Mouse (Mus musculus) intestine, embryonic 14.5 days (tissue): ENCODE measurements at regions not wholly inside any gene's neighbourhood (a gene's known extent, or its start where the extent isn't known, plus 50 kb on each side); places are given as distances from the start of the nearest gene placed in this dataset.
A peak's percentile ranks its signal among the peaks of the same experiment; 100 is the strongest.

ENCODE experiments used
- ATAC-seq: fragments of 200-750 bp; cut with Nextera tagmentation; replicated peaks from 2 replicates; pipeline ENCODE4 v1.8.0; 2017; ENCODE audit warnings: low read depth, moderate number of reproducible peaks, moderate TSS enrichment, moderate library complexity; ENCODE audit not compliant: low FRiP score, low TSS enrichment
- DNase-seq: peaks from one replicate; pipeline ENCODE4 v3.0.0-alpha.2; 2018; ENCODE audit warnings: low spot score
- H3K27ac ChIP-seq: fragments of 300-500 bp; sonication (generic); 2 replicates; pipeline ENCODE4 v1.5.1; 2014; ENCODE audit warnings: low read depth, mild to moderate bottlenecking, control low read depth
- H3K27me3 ChIP-seq: fragments of 300-500 bp; sonication (generic); replicated peaks from 2 replicates; pipeline ENCODE4 v1.6.1; 2014; ENCODE audit warnings: low read length, control low read depth; ENCODE audit not compliant: control insufficient read depth, insufficient read depth
- H3K36me3 ChIP-seq: fragments of 300-500 bp; sonication (generic); 2 replicates; pipeline ENCODE4 v1.6.1; 2014; ENCODE audit warnings: low read length, control low read depth; ENCODE audit not compliant: control insufficient read depth, insufficient read depth
- H3K4me1 ChIP-seq: fragments of 300-500 bp; sonication (generic); replicated peaks from 2 replicates; pipeline ENCODE4 v1.6.1; 2014; ENCODE audit warnings: low read length, control low read depth, mixed read lengths; ENCODE audit not compliant: control insufficient read depth, insufficient read depth
- H3K4me2 ChIP-seq: fragments of 300-500 bp; sonication (generic); 2 replicates; pipeline ENCODE4 v1.6.1; 2014; ENCODE audit warnings: low read length
- H3K4me3 ChIP-seq: fragments of 300-500 bp; sonication (generic); 2 replicates; pipeline ENCODE4 v1.5.1; 2014; ENCODE audit warnings: low read depth, low read length, control low read depth, mixed read lengths
- H3K9ac ChIP-seq: fragments of 300-500 bp; sonication (generic); 2 replicates; pipeline ENCODE4 v1.6.1; 2014; ENCODE audit warnings: mild to moderate bottlenecking, low read length
- H3K9me3 ChIP-seq: fragments of 300-500 bp; sonication (generic); 2 replicates; pipeline ENCODE4 v1.6.1; 2016; ENCODE audit warnings: low read length, control low read depth; ENCODE audit not compliant: control insufficient read depth
- WGBS: fragments of 180-500 bp; shearing (Covaris S2); extraction: QIAGEN DNeasy Blood & Tissue Kit; methylation state at CpG from one replicate; pipeline ENCODE4 v1.1.7; 2014; 5-methylcytosine and 5-hydroxymethylcytosine counted together

DNA sequence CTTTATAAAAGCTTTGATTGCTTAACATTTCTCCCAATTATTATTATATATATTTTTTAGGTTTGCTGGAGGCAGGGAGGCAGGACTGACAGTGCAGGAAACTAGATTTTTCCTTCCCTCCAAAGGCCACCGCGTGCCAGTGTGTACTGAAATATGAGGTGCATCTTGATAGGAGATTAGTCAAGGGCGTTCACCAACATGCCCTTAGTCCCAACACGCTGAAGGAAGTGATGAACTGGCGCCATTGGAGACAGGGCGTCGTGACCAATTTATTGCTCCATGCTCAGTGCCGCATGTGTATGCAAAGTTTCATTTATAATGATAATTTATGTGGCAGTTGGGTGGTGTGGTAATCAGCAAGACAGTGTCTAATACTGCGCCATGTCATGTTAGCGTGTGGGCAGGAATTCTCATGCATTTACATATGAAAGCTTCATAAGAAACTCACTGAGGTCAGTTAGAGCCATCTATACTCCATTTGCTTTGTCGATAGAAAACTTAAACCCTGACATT is 66.2 kb downstream of the Isl1 start:
- ATAC-seq (no peak), DNase-seq (no peak)
- Histone ChIP-seq H3K27ac (no peak overlapping the region), H3K4me2 (no peak overlapping the region), H3K4me1 (no peaks in the 10 kb centered on the region), H3K9ac (no peak overlapping the region), H3K4me3 (no peak overlapping the region), H3K27me3 (no peaks in the 10 kb centered on the region), H3K9me3 (no peaks in the 10 kb centered on the region), H3K36me3 (no peaks in the 10 kb centered on the region)
- 90% methylated on average over 11 of the region's 11 CpGs for WGBS

DNA sequence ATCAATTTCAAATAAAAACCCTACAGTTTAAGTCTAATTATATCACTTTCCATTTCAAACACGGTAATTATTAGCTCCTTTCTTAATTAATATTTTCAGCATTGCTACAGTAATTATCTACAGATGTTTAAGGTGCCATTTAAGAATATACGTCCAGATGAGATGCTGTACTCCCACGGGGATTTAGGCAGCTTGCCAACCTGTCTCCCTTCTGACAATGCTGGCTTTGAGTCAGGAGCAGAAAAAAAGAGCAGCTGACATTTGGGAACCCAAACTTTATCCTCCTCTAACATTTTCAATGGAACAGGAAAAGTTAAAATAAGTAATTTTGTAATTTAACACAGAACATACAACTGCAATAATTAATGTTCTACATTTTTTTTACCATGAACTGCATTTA is 94.4 kb downstream of the Isl1 start:
- no peaks in the 10 kb centered on the region for H3K36me3 ChIP-seq
- WGBS, result 47% methylated on average over 3 of the region's 3 CpGs
- DNase-seq (no peak), ATAC-seq (no peak)
- no peaks in the 10 kb centered on the region for H3K4me1 ChIP-seq
- H3K9ac ChIP-seq, result no peak overlapping the region
- H3K4me2 ChIP-seq, result no peak overlapping the region
- H3K9me3 ChIP-seq, result no peaks in the 10 kb centered on the region
- H3K27me3 ChIP-seq, result no peaks in the 10 kb centered on the region
- H3K4me3 ChIP-seq, result no peak overlapping the region
- no peak overlapping the region for H3K27ac ChIP-seq

DNA sequence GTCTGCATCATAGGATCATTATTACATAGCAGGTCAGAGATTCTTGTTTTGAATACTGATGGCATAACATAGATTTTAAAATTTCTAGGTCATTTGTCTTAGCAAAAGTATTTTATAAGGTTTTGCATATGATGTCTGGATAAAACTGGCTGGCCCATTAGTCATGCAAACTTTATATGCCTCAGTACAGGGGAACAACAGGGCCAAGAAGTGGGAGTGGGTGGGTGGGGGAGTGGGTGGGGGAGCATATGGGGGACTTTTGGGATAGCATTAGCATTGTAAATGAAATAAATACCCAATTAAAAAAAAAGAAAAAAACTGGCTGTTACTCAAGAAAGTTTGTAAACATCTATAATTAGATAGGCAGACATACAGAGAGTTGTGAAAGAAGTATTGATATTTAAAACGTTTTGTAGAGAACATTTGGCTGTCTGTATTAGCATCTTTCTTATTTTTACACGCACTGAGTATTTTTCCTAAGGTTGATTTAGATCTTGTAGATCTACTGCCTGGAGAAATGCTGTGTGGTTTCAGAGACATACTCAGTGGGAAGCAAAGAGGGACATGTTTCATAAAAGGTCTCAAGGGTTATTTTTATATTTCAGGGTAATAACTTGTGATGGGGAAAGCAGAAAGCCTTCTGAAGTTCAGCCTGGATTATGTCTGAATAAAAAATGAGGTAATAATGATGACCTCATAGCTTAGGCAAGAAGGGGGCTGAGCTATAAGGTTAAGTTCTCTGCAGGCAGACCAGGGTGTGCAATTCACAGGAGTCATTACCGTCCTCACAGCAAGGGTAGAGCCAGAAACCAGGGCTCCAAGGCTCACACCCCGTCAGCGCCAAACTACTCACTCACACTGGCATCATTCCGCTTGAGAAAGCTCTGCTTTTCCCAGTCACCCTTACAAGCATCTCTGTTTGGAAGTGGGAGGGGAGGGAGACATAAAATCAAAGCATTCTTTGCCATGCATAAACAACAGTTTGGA is 95.4 kb downstream of the Isl1 start:
- WGBS, result 36% methylated on average over 6 of the region's 6 CpGs
- Histone ChIP-seq H3K27ac (no peak overlapping the region), H3K27me3 (no peaks in the 10 kb centered on the region), H3K9ac (no peak overlapping the region), H3K36me3 (no peaks in the 10 kb centered on the region), H3K9me3 (no peaks in the 10 kb centered on the region), H3K4me3 (no peak overlapping the region), H3K4me2 (no peak overlapping the region), H3K4me1 (no peaks in the 10 kb centered on the region)
- DNase-seq (no peak), ATAC-seq (no peak)

GRCm38 (mm10) chr13:116201177-116201920 is 108.1 kb downstream of the Isl1 start:
- Histone ChIP-seq H3K4me1 (no peaks in the 10 kb centered on the region), H3K27ac (no peak overlapping the region), H3K4me3 (peak overlapping the region; percentile 27), H3K4me2 (peak overlapping the region; percentile 50), H3K27me3 (no peaks in the 10 kb centered on the region), H3K36me3 (no peaks in the 10 kb centered on the region), H3K9ac (no peak overlapping the region), H3K9me3 (no peaks in the 10 kb centered on the region)
- DNase-seq (no peak), ATAC-seq (0 out of 2 replicates have a peak, but pooled peaks have one; percentile 55)
- WGBS, result 5% methylated on average over 11 of the region's 11 CpGs

- no peaks in the 10 kb centered on the region for H3K27me3 ChIP-seq
- H3K4me1 ChIP-seq, result no peaks in the 10 kb centered on the region
- no peaks in the 10 kb centered on the region for H3K36me3 ChIP-seq
- H3K9me3 ChIP-seq, result no peaks in the 10 kb centered on the region
- no peak overlapping the region for H3K4me3 ChIP-seq
- 46% methylated on average over 7 of the region's 7 CpGs for WGBS
- no peak overlapping the region for H3K27ac ChIP-seq
- no peak overlapping the region for H3K9ac ChIP-seq
- ATAC-seq (no peak), DNase-seq (no peak)
- no peak overlapping the region for H3K4me2 ChIP-seq
Observed at GRCm38 (mm10) chr13:116187059-116187458, 122.4 kb downstream of the Isl1 start.

DNA sequence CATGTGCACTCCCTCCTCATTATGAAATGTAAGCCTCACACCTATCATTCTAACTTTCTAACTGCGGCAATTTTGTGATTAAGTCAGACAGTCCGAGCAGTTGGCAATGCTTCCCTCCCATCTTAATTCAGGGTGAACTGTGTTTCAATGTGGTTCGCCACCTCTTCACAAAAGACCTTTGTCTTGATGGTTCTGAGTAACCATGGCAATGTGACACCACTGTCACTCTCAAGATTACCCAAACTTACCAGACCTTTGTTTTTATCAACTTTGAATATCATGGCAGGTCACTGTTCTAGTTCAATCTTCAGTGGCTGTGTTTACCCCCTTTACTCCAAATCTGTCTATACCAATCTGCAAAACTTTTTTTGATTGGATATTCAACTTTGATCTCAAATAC is 131.7 kb downstream of the Isl1 start:
- H3K4me1 ChIP-seq, result no peaks in the 10 kb centered on the region
- H3K27me3 ChIP-seq, result no peaks in the 10 kb centered on the region
- no peak overlapping the region for H3K27ac ChIP-seq
- DNase-seq, result no peak
- 88% methylated on average over 3 of the region's 3 CpGs for WGBS
- no peak for ATAC-seq
- no peaks in the 10 kb centered on the region for H3K36me3 ChIP-seq
- no peak overlapping the region for H3K4me3 ChIP-seq
- H3K4me2 ChIP-seq, result no peak overlapping the region
- no peaks in the 10 kb centered on the region for H3K9me3 ChIP-seq
- no peak overlapping the region for H3K9ac ChIP-seq

GRCm38 (mm10) chr13:116174976-116175375 is 134.5 kb downstream of the Isl1 start:
- WGBS, result 30% methylated on average over 3 of the region's 3 CpGs
- H3K36me3 ChIP-seq, result no peaks in the 10 kb centered on the region
- H3K9me3 ChIP-seq, result no peaks in the 10 kb centered on the region
- H3K4me1 ChIP-seq, result no peaks in the 10 kb centered on the region
- no peak overlapping the region for H3K27ac ChIP-seq
- H3K27me3 ChIP-seq, result no peaks in the 10 kb centered on the region
- ATAC-seq (no peak), DNase-seq (no peak)
- no peak overlapping the region for H3K4me3 ChIP-seq
- no peak overlapping the region for H3K9ac ChIP-seq
- H3K4me2 ChIP-seq, result no peak overlapping the region

- Histone ChIP-seq H3K36me3 (no peaks in the 10 kb centered on the region), H3K4me3 (no peak overlapping the region), H3K27ac (no peak overlapping the region), H3K4me1 (no peaks in the 10 kb centered on the region), H3K27me3 (no peaks in the 10 kb centered on the region), H3K9me3 (no peaks in the 10 kb centered on the region), H3K9ac (no peak overlapping the region), H3K4me2 (no peak overlapping the region)
- ATAC-seq (no peak), DNase-seq (no peak)
- WGBS, result 71% methylated on average over 2 of the region's 2 CpGs
Observed at GRCm38 (mm10) chr13:116173866-116174265, 135.6 kb downstream of the Isl1 start.
